In genomic region chr12:55598887-55599561, GRCm38 (mm10) we compare ENCODE assay signal across 7 mouse cellular contexts. TPM values are rescaled to one million over a fixed set of nuclear protein-coding genes. Genes with fewer than 3 reads are reported as not detected.
A peak's percentile ranks its signal among the peaks of the same experiment; 100 is the strongest.
DNase-seq lines count a peak whose midpoint lies in the region; ATAC-seq and TF ChIP-seq lines count a peak whose summit lies in the region.

Gene Insm2, plus strand, starts transcription at chr12:55599427.

- H3K9me3 ChIP-seq in hindbrain, embryonic 11.5 days (ENCODE audit: control insufficient read depth, low read length), result no peaks in the 10 kb centered on the region
- no peaks in the 10 kb centered on the region for H3K9me3 ChIP-seq in midbrain, embryonic 10.5 days (replicated peaks)

- peak in 1 of 2 experiments; percentile 28 for DNase-seq in left cerebral cortex, adult 2 months (ENCODE audit: extremely low spot score in 1 of 2, low spot score in 2 of 2)
- no peak for DNase-seq in left cerebral cortex, adult 9 months (ENCODE audit: low spot score in 2 of 2)
- peak; percentile 11 to 25 for DNase-seq in adrenal gland, adult 18-20 months (ENCODE audit: low spot score in 2 of 2)
- peak; percentile 62 for DNase-seq in hindbrain, embryonic 11.5 days (ENCODE audit: low spot score)
- DNase-seq in midbrain, embryonic 10.5 days (ENCODE audit: low spot score), result peak; percentile 62
- no peak for DNase-seq in natural killer cell, adult 2 months (ENCODE audit: low spot score in 2 of 2)

- no peaks in the 10 kb centered on the region for H3K4me1 ChIP-seq in cortical plate, adult 2 months (ENCODE audit: control insufficient read depth, insufficient read depth, low read length)
- H3K4me1 ChIP-seq in hindbrain, embryonic 11.5 days (replicated peaks; ENCODE audit: control insufficient read depth, insufficient read depth, low read length), result peaks cover 9% of the 10 kb centered on the region
- H3K4me1 ChIP-seq in midbrain, embryonic 10.5 days, result peaks cover 30% of the 10 kb centered on the region

- peaks cover 50% of the 10 kb centered on the region for H3K27me3 ChIP-seq in hindbrain, embryonic 11.5 days (ENCODE audit: control insufficient read depth, insufficient read depth, low read length)
- H3K27me3 ChIP-seq in midbrain, embryonic 10.5 days (ENCODE audit: low read depth, poor library complexity, severe bottlenecking), result peaks cover 91% of the 10 kb centered on the region

- ATAC-seq in hindbrain, embryonic 11.5 days (ENCODE audit: low FRiP score), result peak; percentile 73

- peak within 1 kb of the TSS; percentile 19; the same call in 1 of the 2 replicates for H3K9ac ChIP-seq in hindbrain, embryonic 11.5 days (ENCODE audit: low read depth, low read length)

- intact Hi-C loops in left cerebral cortex, adult 2 months (cut with DNase I), result no loop called here

- WGBS in hindbrain, embryonic 11.5 days, result under 1% methylated on average over 52 of the region's 77 CpGs
- WGBS in midbrain, embryonic 10.5 days, result under 1% methylated on average over 77 of the region's 77 CpGs

- H3K4me3 ChIP-seq in left cerebral cortex, adult 2 months, result peak within 1 kb of the TSS; percentile 54
- peak within 1 kb of the TSS; percentile 34; the same call in 1 of the 2 replicates for H3K4me3 ChIP-seq in cortical plate, adult 2 months (ENCODE audit: insufficient read depth, low read length)
- H3K4me3 ChIP-seq in hindbrain, embryonic 11.5 days (ENCODE audit: low read depth, low read length), result peak within 1 kb of the TSS; percentile 47
- H3K4me3 ChIP-seq in midbrain, embryonic 10.5 days, result peak within 1 kb of the TSS; percentile 64

- no peak within 1 kb of the TSS for H3K27ac ChIP-seq in left cerebral cortex, adult 2 months
- no peak within 1 kb of the TSS for H3K27ac ChIP-seq in cortical plate, adult 2 months (ENCODE audit: insufficient read depth, low read length)
- H3K27ac ChIP-seq in hindbrain, embryonic 11.5 days (ENCODE audit: low read depth, low read length), result no peak within 1 kb of the TSS
- peak within 1 kb of the TSS; percentile 18; the same call in 1 of the 2 replicates for H3K27ac ChIP-seq in midbrain, embryonic 10.5 days (replicated peaks)

- H3K4me2 ChIP-seq in hindbrain, embryonic 11.5 days (replicated peaks; ENCODE audit: low read depth, low read length), result peak within 1 kb of the TSS; percentile 92

- no peak for TF ChIP-seq CTCF in left cerebral cortex, adult 2 months (IDR thresholded peaks at IDR 0.05)
- no peak for TF ChIP-seq CTCF in cortical plate, adult 2 months (IDR thresholded peaks at IDR 0.05; ENCODE audit: extremely low read depth, insufficient read depth, low read length)

- no peak for TF ChIP-seq POLR2A in cortical plate, adult 2 months (IDR thresholded peaks at IDR 0.05; ENCODE audit: extremely low read depth, insufficient read depth, low read length)

- H3K36me3 ChIP-seq in hindbrain, embryonic 11.5 days (ENCODE audit: control insufficient read depth, insufficient read depth, low read length), result no peaks in the 10 kb centered on the region
- no peaks in the 10 kb centered on the region for H3K36me3 ChIP-seq in midbrain, embryonic 10.5 days

RNA-seq across cellular contexts. Expression of gene Insm2, which starts in this region (rescaled TPM):
- total RNA-seq in left cerebral cortex, adult 2 months (2021), result under 1 TPM; 0.12 to 0.20 TPM
- 1 to 10 TPM in 1 of 2 experiments, under 1 TPM in 1; 0.66 to 1.1 TPM for total RNA-seq in adrenal gland, adult 18-20 months (2021)
- 0.06 and 0.13 TPM in 2 replicates for polyA plus RNA-seq in cortical plate, adult 2 months (2012; rRNA removed)
- polyA plus RNA-seq in hindbrain, embryonic 11.5 days (2014; fragmentation: Nextera tagmentation; extraction: Ambion mirVana), result 0.85 and 1.5 TPM in 2 replicates
- polyA plus RNA-seq in midbrain, embryonic 10.5 days (2016; fragmentation: Nextera tagmentation; extraction: Ambion mirVana), result 0.40 and 0.46 TPM in 2 replicates

Comparison
In these comparisons a context has a peak if more than half of its experiments do, and no peak if none do; other contexts are left out.
1. Peak in DNase-seq, H3K4me3 ChIP-seq and H3K27ac ChIP-seq in midbrain, embryonic 10.5 days; RNA of the gene not detected or under 1 TPM.
2. DNase-seq: peak in adrenal gland, adult 18-20 months (2 of 2) and hindbrain, embryonic 11.5 days (single experiment); none in left cerebral cortex, adult 9 months (0 of 2) and natural killer cell, adult 2 months (0 of 2).
3. Peak in every context shown above with its lines, with median percentiles within 50 percentile points of each other: H3K4me3 ChIP-seq.